Mouse (Mus musculus) regulatory T cell (primary cell): Measurements from ENCODE around the gene Map3k3.
"Not testable (repeated sequence)": the region's sequence is repeated elsewhere in the genome, so short reads cannot be mapped to it uniquely, and the experiment has no call there.

Experiments used
- in situ Hi-C: fragments of 300-600 bp; cut with MboI, MseI; formaldehyde crosslinking; loops from one replicate; pipeline ENCODE4 v1.15.1; 2025; ENCODE audit warnings: high pct_unique_total_duplicates

The Map3k3 gene

DNA sequence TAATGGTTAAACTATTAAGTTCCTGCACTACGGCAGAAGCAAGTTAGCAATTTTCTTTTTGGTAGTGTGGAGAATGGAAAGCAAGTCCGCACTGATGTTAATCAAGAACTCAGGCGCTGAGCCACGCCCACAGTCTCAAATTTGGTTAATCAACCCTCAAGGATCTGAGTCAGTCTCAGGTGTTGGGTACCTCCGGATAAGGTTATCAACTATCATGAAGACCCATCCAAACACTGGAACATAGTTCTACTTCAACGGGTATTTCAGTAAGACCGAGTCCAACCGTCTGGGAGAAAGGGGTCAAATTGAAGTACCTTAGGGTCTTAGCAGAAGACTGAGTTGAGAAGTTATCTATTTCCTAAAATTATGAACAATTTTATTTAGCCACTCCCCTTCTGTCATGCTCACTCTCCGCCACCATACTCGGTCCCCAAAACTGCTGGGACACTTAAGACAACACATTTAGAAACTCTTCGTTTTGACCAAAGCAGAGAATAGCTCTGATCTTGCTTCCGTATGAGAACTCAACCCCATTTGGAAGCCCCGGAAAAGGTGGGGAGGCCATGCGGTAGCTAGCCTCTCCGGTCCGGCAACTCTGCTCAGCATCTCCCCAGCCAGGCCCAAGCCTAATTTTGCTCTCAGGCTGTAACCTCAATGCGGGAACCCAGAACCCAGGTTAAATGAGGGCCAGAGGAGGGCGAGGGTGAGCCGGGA, 108.4 kb downstream of the Map3k3 start:
- in situ Hi-C loops: no loop called here

DNA sequence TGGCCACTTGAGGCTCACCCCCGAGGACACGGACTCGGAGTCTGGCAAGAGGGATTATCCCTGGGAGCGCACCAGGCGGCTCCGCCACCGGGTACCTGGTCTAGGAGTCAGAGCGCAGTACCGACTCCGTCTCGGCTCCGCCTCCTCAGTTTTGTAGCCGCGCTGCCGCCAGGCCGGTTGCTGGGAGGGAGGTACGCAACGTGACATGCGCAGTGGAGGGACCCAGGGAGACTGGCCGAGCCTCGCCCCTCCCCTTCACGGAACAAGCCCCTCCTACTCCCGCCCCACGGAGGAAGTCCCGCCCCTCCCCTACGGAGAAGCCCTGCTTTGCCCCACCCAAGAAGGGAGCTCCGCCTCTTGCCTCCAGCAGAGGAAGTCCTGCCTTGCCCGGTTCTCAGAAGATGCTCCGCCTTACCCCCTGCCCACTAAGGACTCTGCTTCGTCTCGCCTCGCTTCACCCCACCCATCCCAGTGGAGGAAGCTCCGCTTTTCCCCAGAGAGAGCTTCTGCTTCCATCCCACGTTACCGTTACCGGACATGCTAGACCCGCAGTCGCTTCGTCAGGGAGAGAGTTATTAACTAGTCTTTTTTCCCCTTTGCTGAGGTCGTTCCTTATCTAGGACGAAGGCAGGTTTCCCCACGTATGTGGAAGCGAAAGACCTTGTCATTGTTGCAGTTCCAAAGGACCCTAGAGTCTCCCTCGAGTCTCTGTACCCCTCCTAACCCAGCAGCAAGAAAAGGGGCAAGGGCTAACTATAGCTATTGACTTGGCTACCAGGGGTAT, 109.2 kb downstream of the Map3k3 start:
- in situ Hi-C loops: no loop called here

DNA sequence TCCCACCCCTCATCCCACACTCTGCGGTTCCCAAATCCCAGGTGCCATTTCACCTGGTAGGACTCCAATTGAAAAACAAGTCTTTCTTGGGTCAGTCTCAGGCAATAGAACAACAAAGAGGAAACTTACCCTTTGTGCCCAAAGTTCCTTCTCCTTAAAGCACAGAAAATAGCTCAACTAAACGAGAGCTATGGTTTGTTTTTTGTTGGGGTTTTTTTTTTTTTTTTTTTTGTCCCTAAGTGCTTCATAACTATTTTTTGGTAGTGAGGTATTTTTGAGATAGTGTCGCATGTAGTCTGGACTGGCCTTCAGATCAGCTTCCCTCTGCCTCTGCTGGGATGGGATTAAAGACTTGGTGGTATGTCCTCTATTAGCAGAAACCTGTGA, 109.7 kb downstream of the Map3k3 start:
- in situ Hi-C loops: no loop called here

DNA sequence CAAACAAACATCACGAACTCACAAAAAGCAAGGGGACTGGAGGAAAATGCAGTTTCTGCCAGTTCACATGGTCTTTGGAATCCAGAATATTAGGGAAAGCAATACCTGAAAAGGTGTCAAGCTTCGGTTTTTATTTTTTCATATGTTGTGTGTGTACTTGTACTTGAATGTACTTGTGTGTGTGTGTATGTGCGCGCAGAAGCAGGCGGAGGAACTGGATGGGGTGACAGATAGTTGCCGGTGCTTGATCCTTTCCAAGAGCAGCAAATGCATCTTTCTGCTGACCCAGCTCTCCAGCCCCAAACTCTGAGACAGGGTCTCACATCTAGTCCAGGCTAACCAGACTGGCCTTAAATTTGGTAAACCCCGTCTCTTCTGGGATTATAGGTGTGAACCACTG, 110.5 kb downstream of the Map3k3 start:
- in situ Hi-C loops: no loop called here

DNA sequence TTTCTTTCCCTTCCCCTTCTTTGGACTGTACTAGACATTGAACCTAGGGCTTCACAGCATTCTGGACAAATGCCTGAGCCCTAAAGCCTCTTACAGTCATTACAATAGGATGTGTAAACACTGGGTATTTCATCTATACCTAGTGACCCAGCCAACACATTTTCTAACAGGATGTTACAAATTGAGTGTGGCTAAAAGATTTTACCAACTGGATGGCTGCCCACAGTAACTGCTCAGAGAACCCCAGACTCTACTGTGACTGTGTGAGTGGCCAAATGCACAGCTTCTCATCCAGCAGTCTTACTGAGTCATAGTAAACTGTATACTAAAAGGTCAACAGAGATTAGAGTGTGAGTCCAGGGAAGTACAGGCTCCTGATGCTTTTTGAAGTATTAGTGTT, 110.9 kb downstream of the Map3k3 start:
- in situ Hi-C loops: no loop called here

DNA sequence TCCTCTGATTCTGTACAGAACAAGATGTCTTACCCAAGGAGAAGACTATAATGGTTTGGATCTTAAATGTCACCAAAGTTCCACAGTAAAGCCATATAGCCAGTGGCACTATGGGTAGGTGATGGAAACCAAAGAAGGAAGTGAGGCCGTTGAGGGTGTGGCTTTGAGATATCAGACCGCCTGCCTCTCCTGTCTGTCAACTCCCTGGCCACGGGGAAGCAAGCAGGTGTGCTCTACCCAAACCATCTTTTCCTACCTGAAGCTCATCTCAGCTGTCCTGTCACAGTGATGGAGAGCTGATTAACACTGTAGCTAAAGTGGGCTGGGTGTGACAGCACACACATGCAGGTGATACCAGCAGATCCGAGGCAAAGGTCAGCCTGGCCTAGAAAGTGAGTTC, 113.9 kb downstream of the Map3k3 start:
- in situ Hi-C loops: no loop called here

DNA sequence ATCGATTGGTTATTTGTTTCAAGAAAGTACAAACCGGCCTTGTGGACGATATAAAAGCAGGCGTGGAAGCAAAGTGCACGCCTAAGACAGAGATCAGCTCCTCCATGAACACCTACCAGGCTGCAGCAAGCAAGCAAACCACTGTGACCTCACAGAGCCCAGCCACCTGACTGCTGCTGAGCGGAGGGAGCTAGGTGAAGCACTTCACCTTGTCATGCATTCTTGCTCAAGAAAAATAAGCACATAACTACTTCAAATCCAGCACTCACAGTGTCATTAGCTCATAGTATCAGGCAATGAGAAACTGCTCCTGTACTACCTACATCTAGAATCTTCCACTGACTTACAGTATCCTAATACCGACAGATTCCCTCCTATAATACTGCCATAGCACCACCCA, 115.6 kb downstream of the Map3k3 start:
- in situ Hi-C loops: not testable (repeated sequence)

DNA sequence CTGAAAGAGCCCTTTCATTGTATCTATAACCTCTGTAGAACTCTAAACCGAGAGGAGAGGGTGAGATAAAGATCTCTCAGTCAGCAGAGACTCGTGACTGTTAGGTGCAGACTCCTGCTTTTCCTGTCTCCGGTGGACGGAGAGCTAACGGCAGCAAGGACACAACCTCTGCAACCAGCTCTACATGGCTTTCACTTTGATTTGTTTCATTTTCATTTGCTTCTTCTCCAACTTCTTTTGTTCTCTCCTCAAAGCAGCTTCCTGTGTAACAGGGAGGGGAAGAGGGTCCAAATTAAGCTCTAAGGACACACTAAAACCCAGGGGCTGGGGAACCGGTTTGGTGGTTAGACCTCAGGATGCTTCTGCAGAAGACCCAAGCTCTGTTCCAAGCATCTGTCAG, 116.3 kb downstream of the Map3k3 start:
- in situ Hi-C loops: no loop called here

DNA sequence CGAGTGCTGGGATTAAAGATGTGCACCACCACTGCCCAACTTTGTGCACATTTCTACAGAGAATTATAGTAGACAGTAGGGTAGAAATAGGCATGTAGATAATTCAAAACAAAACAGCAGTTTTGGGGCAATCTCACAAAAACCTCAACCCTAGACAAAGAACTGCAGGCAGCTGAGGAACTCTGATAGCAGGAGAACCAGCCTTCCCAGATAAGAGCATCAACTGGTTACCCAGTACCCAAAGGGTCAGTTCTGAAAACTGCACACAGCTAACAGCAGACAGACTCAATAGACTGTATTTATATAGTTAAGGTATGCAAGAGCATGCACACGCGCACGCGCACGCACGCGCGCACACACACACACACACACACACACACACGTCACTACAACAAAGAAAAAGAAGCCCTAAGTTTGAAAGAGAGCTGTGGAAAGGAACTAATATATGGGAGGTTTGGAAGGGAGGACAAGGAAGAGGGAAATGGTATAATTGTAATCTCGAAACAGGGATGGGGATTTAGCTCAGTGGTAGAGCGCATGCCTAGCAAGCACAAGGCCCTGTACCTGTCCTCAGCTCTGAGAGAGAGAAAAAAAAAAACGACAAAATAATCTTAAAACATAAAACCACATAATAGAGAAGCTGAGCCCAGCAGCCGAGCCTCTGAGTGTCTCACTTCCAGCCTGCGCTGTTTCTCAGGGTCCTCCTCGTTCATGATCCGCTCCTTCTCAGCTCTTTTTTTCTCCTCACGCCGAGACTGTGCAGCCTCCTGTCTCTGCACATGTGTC, 117.1 kb downstream of the Map3k3 start:
- in situ Hi-C loops: no loop called here

DNA sequence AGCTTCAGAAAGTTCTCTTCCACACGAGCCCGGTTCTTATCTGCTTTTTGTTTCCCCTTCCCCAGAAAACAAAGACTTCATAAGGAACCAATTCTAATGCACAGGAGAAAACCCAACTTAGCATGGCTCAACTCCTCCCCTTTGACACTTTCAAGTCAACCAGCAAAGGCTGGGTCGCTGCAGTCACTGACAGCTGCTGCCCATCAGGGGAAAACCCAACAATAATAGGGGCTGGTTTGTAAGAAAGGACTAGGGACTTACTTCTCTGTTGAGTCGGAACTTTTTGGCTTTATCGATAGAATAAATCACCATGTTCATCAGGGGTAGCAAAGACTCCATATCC, 117.7 kb downstream of the Map3k3 start, which contains the start of gene Strada:
Strada (minus strand) TSS at position 46 of the 343 bp plus-strand sequence.
- in situ Hi-C loops: no loop called here
